Mouse (Mus musculus): ENCODE results near the gene Hoxd9.

DNA sequence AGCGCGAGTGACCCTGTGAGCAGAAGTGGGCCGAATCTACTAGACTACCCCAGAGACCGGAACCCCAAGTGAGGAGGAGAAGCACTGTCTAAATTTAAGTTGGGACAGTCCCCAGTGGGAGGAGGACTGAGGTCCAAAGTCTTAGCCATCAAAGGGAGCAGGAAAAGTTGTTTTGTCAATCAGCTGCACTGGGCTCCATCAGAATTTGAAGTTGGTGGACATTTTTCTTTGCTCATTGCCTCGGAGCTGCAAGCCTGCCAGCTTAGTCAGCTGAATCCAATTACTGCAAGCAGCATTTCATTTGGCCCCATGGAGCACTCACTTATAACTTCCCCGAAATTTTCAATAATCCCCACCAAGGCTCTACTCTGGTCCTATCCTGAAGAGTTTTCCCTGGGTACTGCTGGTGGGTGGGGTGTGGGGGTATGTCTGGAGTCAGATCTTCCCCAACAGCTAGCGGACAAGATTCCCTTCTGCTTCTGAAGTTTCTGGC is 40.1 kb downstream of the Hoxd9 start:
- TF ChIP-seq CTCF (IDR thresholded peaks at IDR 0.05 in 2 of 3, conservative IDR thresholded peaks at IDR 0.05 in 1 of 3; ENCODE audit: control insufficient read depth in 1 of 3, insufficient read depth in 1 of 3, low read depth in 2 of 3, low read length in 3 of 3, poor library complexity in 1 of 3, severe bottlenecking in 1 of 3) (no peak), NRF1 (IDR thresholded peaks at IDR 0.05; ENCODE audit: insufficient read depth, low read depth, low read length, poor library complexity, severe bottlenecking) (no peak), MAX (IDR thresholded peaks at IDR 0.05; ENCODE audit: low read length) (no peak), POLR2A (IDR thresholded peaks at IDR 0.05; ENCODE audit: control insufficient read depth in 1 of 2, insufficient read depth in 1 of 2, low read depth in 1 of 2, low read length in 2 of 2, poor library complexity in 1 of 2) (no peak), HCFC1 (IDR thresholded peaks at IDR 0.05; ENCODE audit: low read depth, low read length) (no peak), KAT2A (conservative IDR thresholded peaks at IDR 0.05; ENCODE audit: low read depth, low read length) (no peak), USF2 (IDR thresholded peaks at IDR 0.05; ENCODE audit: borderline replicate concordance in 1 of 2, insufficient read depth in 1 of 2, low read depth in 1 of 2, low read length in 2 of 2) (no peak), NELFE (IDR thresholded peaks at IDR 0.05; ENCODE audit: low read depth, low read length) (no peak)
